Mouse (Mus musculus): ENCODE measurements around the gene Fhl3.
"Not testable (repeated sequence)": the region's sequence is repeated elsewhere in the genome, so short reads cannot be mapped to it uniquely, and the experiment has no call there.

The Fhl3 gene

DNA sequence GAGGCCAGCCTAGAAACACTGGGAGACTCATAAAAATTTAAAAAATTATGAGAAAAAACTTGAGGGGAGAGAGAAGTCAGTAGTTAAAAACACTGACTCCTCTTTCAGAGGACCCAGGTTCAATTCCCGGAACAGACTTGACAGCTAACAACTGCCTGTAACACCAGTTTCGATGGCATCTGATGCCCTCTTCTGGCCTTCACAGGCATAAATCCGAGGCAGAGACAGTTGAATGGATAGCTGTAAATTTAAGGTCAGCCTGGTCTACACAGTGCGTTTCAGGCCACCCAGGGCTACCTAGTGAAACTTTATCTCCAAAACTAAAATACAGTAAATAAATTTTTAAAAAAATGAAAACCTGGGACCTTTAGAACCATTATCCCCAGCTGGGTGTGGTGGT lies 15.5 kb upstream of the Fhl3 start:
- no peak for DNase-seq

DNA sequence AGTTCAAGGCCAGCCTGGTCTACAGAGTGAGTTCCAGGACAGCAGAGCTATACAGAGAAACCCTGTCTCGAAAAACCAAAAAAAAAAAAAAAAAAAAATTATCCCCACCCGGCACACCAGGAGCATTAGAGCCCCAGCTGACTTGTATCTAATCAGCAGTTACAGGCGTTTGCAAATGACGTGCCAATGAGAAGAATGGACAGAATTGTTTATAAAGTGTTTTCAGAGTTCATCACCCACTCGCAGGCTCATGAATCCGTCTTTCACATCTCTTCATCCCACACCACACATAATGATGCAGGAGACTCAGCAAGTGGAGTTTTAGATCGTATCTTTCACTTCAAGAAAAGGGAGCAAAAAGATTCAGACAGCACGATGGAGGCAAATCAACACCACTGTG lies 15.0 kb upstream of the Fhl3 start:
- DNase-seq = no peak

DNA sequence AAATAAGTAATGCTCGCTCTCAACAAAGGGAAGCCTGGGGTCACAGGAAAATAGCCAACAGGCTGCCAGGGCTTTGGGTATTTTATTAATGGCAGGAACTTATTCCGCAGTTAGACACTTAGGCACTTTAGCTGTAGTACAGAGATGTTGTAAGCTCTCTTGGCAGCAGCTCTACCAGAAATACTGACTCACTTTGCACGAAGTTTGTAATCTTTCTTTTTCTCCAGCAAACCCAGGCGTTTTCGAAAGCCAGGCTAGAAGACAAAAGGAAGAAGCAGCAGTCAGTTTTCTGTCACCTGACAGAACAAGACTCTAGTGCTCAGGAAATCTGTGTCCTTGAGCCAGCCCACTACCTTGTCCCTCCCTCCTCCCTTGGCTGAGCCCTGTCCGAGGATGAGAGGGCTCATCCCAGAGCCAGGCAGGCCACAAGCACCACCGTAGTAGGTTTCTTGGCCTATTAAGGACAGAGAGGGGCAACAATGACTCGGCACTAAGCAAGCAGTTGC lies 14.6 kb upstream of the Fhl3 start:
- DNase-seq = peak; percentile 87

DNA sequence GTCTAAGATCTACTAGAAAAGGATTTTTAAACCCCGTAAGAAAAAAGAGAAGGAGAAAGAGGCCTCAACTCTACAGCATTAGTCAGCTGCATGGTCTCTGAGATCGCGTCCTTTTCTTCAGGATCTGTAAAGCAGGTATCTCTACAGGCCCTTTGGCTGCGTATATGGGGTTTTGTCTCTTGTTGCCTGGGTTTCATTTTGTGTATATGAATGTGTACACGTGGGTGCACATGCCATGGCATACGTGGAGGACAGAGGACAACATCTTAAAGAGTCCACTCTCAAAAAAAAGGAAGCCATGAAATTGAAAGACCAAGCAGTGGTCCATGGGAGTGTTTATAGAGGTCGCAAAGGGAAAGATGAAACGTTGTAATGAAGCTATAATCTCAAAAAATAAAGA lies 9.0 kb upstream of the Fhl3 start:
- no peak for DNase-seq

DNA sequence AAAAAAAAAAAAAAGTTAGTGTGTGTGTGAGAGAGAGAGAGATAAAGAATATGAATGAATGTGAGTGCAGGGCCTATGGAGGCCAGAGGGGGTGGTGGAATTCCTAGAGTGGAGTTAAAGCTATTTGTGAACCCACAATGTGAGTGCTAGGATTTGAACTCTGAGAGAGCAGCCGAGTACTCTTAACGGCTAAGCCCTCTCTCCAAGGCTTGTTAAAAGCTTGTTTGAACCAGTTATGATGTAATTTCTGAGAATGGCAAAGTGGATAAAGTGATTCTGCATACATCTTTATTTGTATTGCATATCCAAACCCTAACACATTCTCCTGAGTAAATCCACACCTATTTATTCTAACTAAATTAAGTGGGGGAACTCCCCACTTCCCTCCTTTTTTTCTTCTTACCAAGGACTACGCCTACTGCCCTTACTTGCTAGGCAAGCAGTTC lies 8.1 kb upstream of the Fhl3 start:
- no peak for DNase-seq

DNA sequence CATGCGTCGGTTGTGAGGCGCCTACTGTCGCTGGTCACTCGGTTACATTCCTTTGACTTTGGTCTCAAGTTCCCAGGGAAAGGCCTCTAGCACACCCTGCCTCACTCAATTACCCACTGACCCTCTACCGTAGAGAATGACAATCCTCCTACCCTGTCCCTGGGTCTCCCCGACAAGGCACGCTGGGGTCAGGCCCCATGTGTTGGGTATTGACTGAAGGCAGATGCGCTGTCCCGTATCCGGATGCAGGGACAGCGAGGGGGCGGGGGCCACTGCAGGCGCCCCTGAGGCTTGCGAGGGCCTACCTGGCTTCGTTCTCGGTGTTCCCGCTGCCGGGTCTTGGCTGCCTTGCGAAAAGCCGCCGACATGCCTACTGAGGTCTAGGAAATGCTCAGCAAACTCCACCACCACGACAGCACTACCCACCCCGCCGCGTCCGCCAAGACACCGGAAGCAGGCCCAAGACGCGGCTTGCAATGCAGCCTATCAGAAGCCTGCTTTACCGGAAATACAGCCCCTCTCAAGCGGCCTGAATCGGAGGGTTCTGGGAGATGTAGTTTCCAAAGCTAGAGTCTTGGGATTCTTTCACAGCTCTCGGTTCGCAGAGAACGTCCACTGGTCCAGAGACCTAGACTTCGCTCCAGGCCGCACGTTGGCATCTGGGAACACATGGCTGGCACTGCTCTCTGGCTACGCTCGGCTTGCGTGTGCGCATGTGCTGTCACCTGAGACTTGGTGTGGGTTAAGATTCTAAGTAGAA lies 7.2 kb upstream of the Fhl3 start, which contains the start of gene Utp11:
Gene Utp11 (minus strand): TSS at position 466 of the 760 bp plus-strand sequence.
- peak; percentile 99 for DNase-seq

DNA sequence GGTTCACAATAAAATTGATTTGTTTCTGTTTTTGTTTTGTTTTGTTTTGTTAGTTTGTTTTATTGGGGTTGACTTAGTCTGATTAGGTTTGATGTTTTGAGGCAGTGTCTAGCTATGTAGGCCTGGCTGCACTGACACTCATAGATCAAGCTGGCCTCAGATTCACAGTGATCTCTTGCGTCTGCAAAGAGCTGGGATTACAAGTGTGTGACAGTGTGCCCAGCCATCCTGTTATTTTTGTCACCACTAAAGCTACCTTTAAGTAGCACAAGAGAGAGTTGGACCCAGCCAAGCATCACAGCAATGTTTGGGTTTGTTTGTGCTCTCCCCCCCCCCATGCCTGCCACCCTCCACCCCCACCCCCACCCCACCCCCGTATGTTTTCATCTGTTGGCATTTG lies 5.9 kb upstream of the Fhl3 start:
- DNase-seq = no peak

DNA sequence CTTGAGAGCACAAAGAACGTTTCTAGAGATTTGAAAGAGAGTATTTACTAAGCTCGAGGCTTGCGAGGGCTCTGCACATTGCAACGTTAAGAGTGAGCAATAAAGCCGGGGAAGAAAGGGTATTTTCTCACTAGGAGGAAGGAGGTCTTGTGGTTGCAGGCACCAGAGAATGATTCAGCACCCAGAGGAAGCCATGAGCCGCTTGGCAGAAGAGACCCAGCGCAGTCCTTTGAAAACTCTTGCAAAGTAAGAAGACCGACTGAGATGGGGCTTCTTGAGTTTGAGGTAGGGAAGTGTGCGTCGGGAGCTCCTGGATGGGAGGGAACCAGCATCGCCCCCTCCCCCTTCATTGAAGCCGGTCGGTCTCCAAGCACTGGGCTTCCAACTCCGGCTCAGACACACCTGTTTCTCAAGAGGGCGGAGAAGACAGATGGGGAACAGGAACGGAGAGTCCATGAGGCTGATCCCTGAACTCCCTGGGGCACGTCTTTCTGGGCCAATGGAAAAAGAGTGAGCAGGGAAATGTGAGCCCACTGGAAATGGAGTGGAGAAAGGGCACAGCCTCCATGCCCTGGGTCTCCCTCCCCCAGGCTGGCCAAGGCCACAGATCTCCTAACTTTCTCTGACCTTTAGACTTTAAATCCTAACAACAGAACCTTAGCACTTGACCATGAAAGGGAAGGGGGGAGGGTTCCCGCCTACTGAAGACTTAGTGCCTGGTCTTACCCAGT lies 4.5 kb upstream of the Fhl3 start:
- peak; percentile 89 for DNase-seq

DNA sequence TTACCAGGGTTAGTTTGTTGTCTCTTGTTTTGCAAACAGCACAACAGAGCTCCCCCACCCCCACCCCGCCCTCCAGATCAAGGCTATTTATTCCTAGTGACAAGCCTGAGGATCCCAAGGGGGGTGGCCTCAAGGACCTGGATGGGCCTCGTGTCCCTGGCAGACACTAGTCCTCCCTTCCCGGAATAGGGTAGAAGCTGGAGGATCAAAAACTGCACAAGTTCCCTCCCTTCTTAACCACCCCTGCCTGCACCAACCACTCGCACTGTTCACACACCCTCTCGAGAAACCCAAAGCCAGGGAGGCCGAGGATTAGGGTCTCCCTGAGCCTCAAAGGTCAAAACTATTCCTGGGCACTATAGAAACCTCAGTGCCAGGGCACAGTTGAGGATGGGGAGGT lies 710 bp upstream of the Fhl3 start:
- DNase-seq = peak; percentile 95

DNA sequence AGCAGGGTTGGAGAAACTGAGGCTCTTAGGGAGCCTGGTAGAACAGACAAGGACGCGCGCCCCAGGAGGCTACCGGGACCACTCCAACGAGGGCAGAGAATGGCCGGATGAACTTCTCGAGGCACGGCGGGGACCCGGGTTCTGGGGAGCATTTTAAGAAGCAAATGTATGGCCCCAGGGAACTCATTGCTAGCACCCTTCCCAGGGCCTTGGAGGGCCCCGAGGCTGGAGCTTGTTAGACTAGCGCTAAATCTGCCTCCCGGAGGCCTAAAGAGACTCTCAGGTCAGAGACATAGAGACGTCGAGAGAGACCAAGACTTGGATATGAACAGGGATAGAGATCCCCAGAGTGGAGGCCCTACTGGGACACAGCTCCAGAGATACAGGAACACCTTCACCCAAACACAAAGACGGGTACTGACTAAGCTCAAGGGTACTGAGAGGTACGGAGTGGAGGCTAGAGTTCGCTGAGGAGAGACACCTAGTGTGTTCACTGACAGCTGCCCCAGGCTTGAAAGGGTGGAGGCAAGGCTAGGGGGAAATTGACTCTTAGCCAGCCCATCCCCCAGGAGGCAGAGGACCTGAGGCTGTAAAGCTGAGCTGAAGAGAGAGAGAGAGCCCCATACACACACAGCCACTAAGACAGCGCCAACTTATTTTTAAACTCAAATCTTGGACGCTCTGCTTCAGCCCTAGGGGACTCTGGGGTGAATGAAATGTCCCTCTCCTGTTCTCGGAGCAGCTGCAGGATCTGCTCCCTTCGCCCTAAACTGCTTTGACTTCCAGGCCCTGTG lies 748 bp downstream of the Fhl3 start:
- DNase-seq = peak; percentile 98

DNA sequence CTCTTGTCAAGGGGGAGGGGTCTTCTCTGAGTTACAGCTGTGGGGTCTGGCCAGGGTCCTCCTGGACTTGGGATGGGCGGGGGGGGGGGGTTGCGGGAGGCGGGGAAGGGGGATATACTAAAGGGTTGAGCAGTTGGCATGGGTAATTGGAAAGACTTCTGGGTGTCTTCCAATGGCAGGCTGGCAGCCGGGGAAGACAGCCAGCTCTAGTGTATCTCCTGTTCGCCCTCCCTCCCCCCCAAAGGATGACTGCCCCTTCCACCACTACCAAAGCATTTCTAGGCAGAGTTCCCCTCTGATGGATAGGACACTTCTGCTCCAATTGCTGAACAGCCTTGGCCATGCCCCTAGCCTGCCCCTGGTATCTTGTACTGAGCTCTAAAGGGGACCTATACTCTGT lies 1.4 kb downstream of the Fhl3 start:
- DNase-seq = peak; percentile 93

DNA sequence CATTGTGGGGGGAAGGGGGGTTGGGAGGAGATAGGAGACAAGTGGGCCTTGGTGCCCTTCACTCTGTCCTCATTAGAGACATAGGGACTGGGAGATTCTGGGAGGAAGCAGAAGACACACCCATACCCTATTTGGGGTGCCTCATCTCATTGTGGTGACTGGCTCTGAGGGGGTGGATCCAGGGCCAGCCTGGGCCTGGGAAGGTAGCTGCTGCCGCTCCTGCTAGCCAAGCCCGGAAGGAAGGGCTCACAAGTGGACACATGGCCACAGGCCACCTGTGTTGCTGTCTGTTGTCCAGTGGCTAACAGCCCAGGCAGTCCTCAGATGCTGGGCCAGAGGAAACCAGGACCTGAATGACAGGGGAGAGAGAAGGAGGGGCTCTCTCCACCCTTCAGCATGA lies 2.9 kb downstream of the Fhl3 start:
- DNase-seq = peak; percentile 98

DNA sequence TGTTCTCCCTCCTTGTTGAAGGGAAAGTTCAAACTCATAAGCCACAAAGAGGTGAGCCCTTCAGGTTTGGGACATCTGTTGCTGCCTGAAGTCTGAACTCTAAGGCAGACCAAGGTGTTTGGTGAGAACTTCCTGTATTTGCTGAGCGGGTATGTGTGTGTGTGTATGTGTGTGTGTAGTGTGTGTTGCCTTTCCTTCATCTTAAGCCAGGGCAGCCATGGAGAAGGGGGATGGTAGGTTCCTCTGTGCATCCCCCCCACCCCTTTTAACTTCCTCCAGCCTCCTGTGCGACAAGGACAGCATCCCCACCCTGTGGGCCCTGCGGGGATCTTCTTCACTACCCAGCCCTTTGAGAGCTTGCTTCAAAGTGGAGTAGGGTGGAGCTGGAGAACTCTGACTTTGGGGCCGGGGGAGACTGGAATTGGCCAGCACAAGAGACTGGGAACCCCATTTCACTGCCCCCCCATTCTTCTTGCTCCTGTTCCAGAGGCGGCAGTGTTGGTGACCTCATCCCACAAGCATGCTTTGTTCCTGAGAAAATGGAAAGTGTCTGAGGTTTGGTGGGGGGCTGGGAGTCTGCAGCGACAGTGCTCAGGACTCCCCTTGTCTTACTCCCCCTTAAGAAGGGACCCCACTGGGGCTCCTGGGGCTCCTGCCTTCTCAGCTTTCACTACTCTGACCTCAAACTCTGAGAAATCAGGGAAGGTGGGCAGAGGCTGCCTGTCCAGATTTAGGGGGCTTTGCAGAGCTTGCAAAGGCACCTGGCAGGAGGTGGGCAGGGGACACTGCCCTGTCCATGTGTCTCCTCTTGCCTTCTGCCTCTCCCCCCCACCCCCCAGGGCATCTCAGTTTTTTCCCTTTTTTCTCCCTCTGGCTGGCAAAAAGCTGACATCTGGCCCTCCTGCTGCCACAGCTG lies 3.6 kb downstream of the Fhl3 start:
- peak; percentile 93 for DNase-seq

DNA sequence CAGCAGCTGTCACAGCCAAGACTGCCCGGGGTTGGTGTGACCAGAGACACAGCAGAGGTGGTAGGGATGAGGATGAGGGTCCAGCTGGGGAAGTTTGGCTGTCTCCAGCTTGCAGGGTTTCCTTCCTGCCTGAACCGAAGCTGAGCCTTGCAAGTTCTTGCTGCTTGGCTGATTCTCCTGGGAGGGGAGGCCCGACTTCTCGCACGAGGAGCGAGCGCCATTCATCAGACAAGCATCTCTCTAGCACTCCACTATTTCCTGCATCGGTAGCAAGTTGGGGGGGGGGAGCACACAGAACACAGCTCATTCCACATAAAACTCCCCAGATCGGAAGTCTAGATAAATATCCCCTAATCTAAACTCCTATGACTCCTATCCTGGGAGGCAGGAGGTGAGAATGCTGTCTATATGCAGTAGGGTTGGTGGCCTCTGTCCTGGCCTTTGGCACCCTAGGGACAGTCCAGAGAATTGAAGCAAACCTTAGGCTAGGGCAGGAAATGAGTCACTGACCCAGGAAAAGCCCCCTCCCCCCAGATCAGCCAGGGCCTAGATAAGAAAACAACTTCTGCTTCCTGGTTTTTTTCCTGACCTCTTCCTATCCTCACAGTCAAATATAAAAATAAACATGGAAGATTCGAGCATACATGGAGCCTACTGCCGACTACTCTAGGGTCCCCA lies 4.4 kb downstream of the Fhl3 start:
- peak; percentile 99 for DNase-seq

DNA sequence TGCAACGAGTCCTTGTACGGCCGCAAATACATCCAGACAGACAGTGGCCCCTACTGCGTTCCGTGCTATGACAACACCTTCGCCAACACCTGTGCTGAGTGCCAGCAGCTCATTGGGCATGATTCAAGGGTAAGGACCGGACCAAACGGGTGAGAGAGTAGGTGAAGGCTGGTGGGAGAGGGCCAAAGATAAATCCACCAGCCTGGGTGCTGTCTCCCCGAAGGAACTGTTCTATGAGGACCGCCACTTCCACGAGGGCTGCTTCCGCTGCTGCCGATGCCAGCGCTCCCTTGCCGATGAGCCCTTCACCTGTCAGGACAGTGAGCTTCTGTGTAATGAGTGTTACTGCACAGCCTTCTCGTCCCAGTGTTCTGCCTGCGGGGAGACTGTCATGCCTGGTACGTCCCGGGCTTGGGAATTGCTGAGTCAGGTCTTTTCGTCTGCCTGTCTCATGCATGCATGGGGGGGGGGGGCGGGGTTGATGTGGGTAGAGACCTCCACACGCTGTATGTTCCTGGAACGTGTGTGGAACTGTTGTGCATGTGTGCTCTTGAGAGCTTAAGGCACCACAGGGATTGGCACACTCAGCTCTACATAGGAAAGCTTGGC lies 5.3 kb downstream of the Fhl3 start:
- peak; percentile 92 for DNase-seq

DNA sequence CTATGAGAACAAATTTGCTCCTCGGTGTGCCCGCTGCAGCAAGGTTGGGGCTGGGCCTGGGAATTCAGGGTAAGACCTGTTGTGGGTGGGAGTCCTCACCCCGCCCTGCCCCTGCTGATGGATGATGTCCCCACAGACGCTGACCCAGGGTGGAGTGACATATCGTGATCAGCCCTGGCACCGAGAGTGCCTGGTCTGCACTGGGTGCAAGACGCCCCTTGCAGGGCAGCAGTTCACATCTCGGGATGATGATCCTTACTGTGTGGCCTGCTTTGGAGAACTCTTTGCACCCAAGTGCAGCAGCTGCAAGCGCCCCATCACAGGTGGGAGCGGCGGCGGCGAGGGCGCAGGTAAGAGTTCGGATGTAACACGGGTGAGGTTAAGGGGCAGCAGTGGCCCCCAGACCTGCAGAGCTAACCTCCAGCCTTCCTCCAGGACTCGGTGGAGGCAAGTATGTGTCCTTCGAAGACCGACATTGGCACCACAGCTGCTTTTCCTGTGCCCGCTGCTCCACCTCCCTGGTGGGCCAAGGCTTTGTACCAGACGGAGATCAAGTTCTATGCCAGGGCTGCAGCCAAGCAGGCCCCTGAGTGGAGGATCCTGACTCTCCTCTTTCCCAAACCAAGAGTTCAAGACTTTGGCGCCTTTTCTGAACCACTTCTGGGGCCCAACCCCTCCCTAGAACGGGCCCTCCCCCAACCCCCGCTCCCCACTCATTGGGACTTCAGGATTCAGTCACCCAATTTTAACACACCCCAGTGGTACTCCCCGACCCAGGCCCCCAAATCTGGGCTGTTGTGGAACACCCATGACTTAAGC lies 7.1 kb downstream of the Fhl3 start:
- DNase-seq = peak; percentile 93

DNA sequence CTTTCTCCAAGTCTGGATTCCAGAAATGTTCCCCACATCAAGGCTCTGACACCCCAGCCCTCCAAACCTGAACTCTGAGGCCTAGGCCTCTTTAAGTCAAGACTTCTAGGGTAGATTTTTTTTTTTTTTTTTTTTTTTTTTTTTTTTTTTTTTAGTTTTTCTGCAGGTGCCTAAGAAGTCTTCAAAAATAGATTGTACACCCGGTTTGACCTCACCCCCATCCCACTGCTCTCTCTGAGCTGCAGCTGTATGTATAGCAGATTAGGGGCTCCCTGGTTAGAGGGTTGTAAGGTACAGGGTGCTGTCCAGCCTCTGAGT lies 7.7 kb downstream of the Fhl3 start:
- DNase-seq = not testable (repeated sequence)

DNA sequence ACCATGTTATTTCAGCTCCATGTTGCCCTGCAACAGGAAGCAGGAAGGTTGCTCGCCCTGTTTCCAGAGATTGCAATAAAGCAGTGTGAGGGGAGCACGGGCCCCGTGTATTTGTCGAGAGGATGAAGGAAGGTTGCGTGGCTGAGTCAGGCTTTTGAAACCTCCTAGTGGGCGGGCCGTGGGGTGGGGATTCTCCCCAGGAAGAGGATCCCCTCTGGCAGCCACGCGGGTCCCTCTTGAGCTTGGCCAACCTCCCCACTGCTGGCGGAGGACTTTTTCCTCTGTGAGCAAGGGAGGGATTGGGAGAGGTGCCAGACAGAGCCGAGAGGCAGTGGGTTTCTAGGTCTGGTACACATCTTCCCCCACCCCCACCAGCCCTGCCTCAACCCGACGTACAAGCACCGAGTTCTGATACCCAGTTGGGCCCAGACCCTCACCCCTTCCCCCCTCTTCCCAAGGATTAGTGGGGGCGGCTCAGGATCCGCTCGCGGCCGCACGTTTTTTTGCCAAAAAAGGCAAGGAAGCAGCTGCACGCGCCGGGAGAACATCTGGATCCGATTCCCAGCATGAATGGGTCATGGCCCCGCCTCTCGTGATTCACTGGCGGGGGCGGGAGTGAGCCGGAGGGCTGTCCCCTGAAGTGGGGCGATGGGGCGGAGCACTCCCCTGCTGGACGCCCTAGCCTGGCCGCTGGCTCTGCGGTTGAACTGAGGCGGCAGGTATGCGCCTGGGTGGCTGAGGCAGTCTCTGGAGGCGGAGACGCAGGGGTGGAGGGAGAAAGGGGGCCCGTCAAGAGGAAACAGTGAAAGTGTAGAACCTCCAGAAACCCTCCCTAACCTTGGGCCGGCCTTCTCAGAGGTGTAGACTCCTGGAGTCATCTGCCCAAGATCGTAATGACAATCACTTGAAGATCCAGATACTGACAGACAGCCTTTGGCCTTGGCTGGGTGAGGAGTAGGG lies 8.3 kb downstream of the Fhl3 start:
- DNase-seq = peak; percentile 99

DNA sequence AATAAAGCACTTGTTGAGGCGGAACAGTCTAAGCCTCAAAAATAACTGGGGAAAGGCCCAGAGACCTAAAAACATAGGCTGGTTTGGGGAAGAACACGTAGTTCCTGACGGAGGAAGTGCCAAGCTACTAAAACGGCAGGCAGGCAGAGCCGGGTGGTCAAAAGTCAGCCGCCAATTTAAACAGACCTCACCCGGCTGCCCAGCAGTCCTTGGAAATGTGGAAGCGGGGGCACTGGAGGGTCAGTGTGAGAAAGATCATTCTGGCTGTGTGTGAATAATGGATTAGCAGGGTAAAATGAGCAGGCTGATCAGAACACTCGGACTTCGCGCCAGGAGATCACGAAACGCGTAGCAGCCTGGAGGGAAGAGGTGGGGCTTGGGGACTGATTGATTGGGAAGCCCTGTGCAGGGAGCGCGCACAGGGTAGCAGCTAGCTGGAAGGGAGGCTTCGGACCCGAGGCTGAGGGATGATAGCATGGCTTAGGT lies 9.5 kb downstream of the Fhl3 start:
- peak; percentile 97 for DNase-seq

All from heart, adult 11 months (tissue).